In the genomic region with DNA sequence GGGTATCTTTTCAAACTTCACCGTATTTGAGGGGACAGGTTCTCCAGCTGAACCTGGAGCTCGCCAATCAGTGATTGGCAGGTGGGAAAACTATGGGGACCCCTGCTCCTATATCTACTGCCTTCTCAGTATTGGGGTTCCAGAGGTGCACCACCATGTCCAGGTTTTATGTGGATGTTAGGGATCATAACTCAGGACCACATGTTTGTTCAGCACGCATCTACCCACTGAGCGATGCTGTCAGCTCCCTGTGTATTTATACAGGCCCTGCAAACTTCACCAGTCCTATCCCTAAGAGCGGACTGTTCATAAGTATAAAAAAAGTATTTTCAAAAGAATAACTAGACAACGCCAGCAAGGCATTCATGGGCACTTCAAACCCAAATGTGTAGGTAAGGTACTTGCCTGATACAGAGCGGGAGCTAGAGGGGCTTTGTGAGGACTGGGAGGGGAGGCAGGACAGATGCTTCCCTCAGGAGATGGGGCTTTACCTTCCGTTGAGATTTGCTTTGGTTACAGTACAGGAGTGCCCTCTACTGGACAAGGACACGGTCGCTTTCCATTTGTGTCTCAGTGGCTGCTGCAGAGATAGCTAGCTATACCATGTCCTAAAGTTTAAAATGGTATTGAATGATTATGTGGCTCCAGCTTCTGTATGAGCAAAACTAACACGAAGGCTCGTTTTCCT, we compare ENCODE assay signal across 1 mouse cellular context.
TF ChIP-seq lines count a peak whose summit lies in the region.

No protein-coding gene starts in this region.

TF ChIP-seq in CH12.LX, 34 proteins besides CTCF, POLR2A, EP300 and RAD21 (continued from another document):
- TF ChIP-seq JUN (IDR thresholded peaks at IDR 0.05; ENCODE audit: insufficient read depth, low read depth, low read length) (no peak), NELFE (IDR thresholded peaks at IDR 0.05; ENCODE audit: low read depth, low read length) (0 out of 2 replicates have a peak, but pooled peaks have one; percentile 27), SMC3 (IDR thresholded peaks at IDR 0.05; ENCODE audit: low read depth, low read length) (peak; percentile 79)
